Mouse (Mus musculus) myocyte (in vitro differentiated cells): ENCODE measurements around the gene Mettl21a. TPM values are rescaled to one million over a fixed set of nuclear protein-coding genes. Genes with fewer than 3 reads are reported as not detected.
A peak's percentile ranks its signal among the peaks of the same experiment; 100 is the strongest.
"Not testable (repeated sequence)": the region's sequence is repeated elsewhere in the genome, so short reads cannot be mapped to it uniquely, and the experiment has no call there.

Source experiments
- H3K27me3 ChIP-seq: one replicate; pipeline ENCODE4 v1.6.1; 2011; ENCODE audit not compliant: control insufficient read depth, insufficient read depth, insufficient read length
- H3K36me3 ChIP-seq: one replicate; pipeline ENCODE4 v1.6.1; 2011; ENCODE audit not compliant: control insufficient read depth, insufficient read depth
- H3K4me2 ChIP-seq: one replicate; pipeline ENCODE4 v1.6.1; 2011; ENCODE audit warnings: low read depth, control low read depth
- H3K4me3 ChIP-seq: one replicate; pipeline ENCODE4 v1.5.1; 2011; ENCODE audit warnings: mild to moderate bottlenecking, control low read depth, moderate library complexity
- H3K79me2 ChIP-seq: one replicate; pipeline ENCODE4 v1.6.1; 2011; ENCODE audit not compliant: control insufficient read depth, insufficient read depth
- H3ac ChIP-seq: one replicate; pipeline ENCODE4 v1.6.1; 2011; ENCODE audit not compliant: control insufficient read depth, insufficient read length
- CEBPB ChIP-seq: IDR thresholded peaks from 2 replicates; pipeline ENCODE4 v1.6.1; 2011; ENCODE audit warnings: mild to moderate bottlenecking, moderate library complexity; ENCODE audit not compliant: poor library complexity, insufficient read depth, severe bottlenecking
- E2F4 ChIP-seq: IDR thresholded peaks from one replicate; pipeline ENCODE4 v1.6.1; 2011; ENCODE audit warnings: mild to moderate bottlenecking, control low read depth, moderate library complexity; ENCODE audit not compliant: insufficient read depth
- MAX ChIP-seq: IDR thresholded peaks from one replicate; pipeline ENCODE4 v1.6.1; 2011; ENCODE audit warnings: low read depth, mild to moderate bottlenecking, control low read depth
- MYOD1 ChIP-seq, 3 experiments: IDR thresholded peaks; one replicate each; pipeline ENCODE4 v1.6.1; 2011; ENCODE audit warnings: control low read depth in 2 of 3, low read depth in 2 of 3, mild to moderate bottlenecking in 2 of 3, moderate library complexity in 1 of 3; ENCODE audit not compliant: insufficient read length in 2 of 3, control insufficient read depth in 1 of 3
- MYOG ChIP-seq, 3 experiments: IDR thresholded peaks; one replicate each; pipeline ENCODE4 v1.6.1; 2011; ENCODE audit warnings: control low read depth in 2 of 3, low read depth in 2 of 3, mild to moderate bottlenecking in 2 of 3; ENCODE audit not compliant: insufficient read length in 2 of 3, control insufficient read depth in 1 of 3, insufficient read depth in 1 of 3
- POLR2A ChIP-seq: IDR thresholded peaks from one replicate; pipeline ENCODE4 v1.6.1; 2011; ENCODE audit warnings: low read depth, mild to moderate bottlenecking, control low read depth, moderate library complexity; ENCODE audit not compliant: insufficient read length
- POLR2AphosphoS2 ChIP-seq: IDR thresholded peaks from one replicate; pipeline ENCODE4 v1.6.1; 2011; ENCODE audit warnings: low read depth, control low read depth; ENCODE audit not compliant: insufficient read length
- REST ChIP-seq: IDR thresholded peaks from one replicate; pipeline ENCODE4 v1.6.1; 2011; ENCODE audit warnings: mild to moderate bottlenecking, control low read depth, moderate library complexity; ENCODE audit not compliant: insufficient read depth, insufficient read length
- SRF ChIP-seq: IDR thresholded peaks from one replicate; pipeline ENCODE4 v1.6.1; 2011; ENCODE audit warnings: low read depth; ENCODE audit not compliant: control insufficient read depth, insufficient read length
- TCF12 ChIP-seq: IDR thresholded peaks from one replicate; pipeline ENCODE4 v1.6.1; 2011; ENCODE audit warnings: mild to moderate bottlenecking, control low read depth; ENCODE audit not compliant: poor library complexity, insufficient read depth, severe bottlenecking
- TCF3 ChIP-seq: IDR thresholded peaks from one replicate; pipeline ENCODE4 v1.6.1; 2011; ENCODE audit warnings: low read depth, control low read depth; ENCODE audit not compliant: insufficient read length
- USF1 ChIP-seq: IDR thresholded peaks from one replicate; pipeline ENCODE4 v1.6.1; 2011; ENCODE audit warnings: low read depth, mild to moderate bottlenecking, control low read depth, moderate library complexity
- polyA plus RNA-seq: library from polyadenylated mRNA; unstranded; fragments of >200 nt; fragmentation: generic; extraction: Trizol; gene quantifications from one replicate; pipeline ENCODE4 v1.2.1, GENCODE M21; 2012; ENCODE audit warnings: missing spikeins

Mettl21a gene
- polyA plus RNA-seq, 1 experiment: 26.5 TPM

GRCm38 (mm10) chr1:64653701-64654100 lies 36.7 kb upstream of the Mettl21a start:
- no peak overlapping the region for H3K4me2 ChIP-seq
- H3K4me3 ChIP-seq: no peak overlapping the region
- H3K27me3 ChIP-seq: no peaks in the 10 kb centered on the region
- H3K36me3 ChIP-seq: no peaks in the 10 kb centered on the region
- no peak overlapping the region for H3ac ChIP-seq
- H3K79me2 ChIP-seq: no peaks in the 10 kb centered on the region
- TF ChIP-seq MAX (no peak), E2F4 (no peak), TCF12 (no peak), POLR2A (no peak), USF1 (no peak), MYOG (IDR thresholded peaks at IDR 0.05; ENCODE audit: control insufficient read depth in 1 of 3, insufficient read depth in 1 of 3, insufficient read length in 2 of 3, low read depth in 2 of 3) (peak in 1 of 3 experiments; percentile 59), POLR2AphosphoS2 (no peak), CEBPB (no peak), SRF (no peak), REST (no peak), MYOD1 (IDR thresholded peaks at IDR 0.05; ENCODE audit: control insufficient read depth in 1 of 3, insufficient read length in 2 of 3, low read depth in 2 of 3) (peak in 1 of 3 experiments; percentile 58), TCF3 (no peak)

GRCm38 (mm10) chr1:64649362-64650124 lies 32.5 kb upstream of the Mettl21a start:
- H3ac ChIP-seq: no peak overlapping the region
- TF ChIP-seq CEBPB: no peak
- no peak for TF ChIP-seq TCF3
- TF ChIP-seq POLR2AphosphoS2: no peak
- TF ChIP-seq MYOG (IDR thresholded peaks at IDR 0.05; ENCODE audit: control insufficient read depth in 1 of 3, insufficient read depth in 1 of 3, insufficient read length in 2 of 3, low read depth in 2 of 3): no peak
- no peak for TF ChIP-seq REST
- no peak for TF ChIP-seq MYOD1 (IDR thresholded peaks at IDR 0.05; ENCODE audit: control insufficient read depth in 1 of 3, insufficient read length in 2 of 3, low read depth in 2 of 3)
- H3K79me2 ChIP-seq: no peaks in the 10 kb centered on the region
- peak overlapping the region; percentile 9 for H3K4me2 ChIP-seq
- H3K4me3 ChIP-seq: no peak overlapping the region
- no peaks in the 10 kb centered on the region for H3K36me3 ChIP-seq
- no peaks in the 10 kb centered on the region for H3K27me3 ChIP-seq

GRCm38 (mm10) chr1:64644513-64644912 lies 27.5 kb upstream of the Mettl21a start:
- TF ChIP-seq MYOD1 (IDR thresholded peaks at IDR 0.05; ENCODE audit: control insufficient read depth in 1 of 3, insufficient read length in 2 of 3, low read depth in 2 of 3): no peak
- no peak for TF ChIP-seq TCF3
- H3K27me3 ChIP-seq: no peaks in the 10 kb centered on the region

GRCm38 (mm10) chr1:64642541-64642940 lies 25.5 kb upstream of the Mettl21a start:
- H3K79me2 ChIP-seq, H3K27me3 ChIP-seq, H3K36me3 ChIP-seq, H3K4me3 ChIP-seq, H3ac ChIP-seq, H3K4me2 ChIP-seq: not testable (repeated sequence)

More at GRCm38 (mm10) chr1:64644513-64644912, 27.5 kb upstream of the Mettl21a start:
- Histone ChIP-seq H3K36me3 (no peaks in the 10 kb centered on the region), H3K4me2 (no peak overlapping the region), H3K79me2 (no peaks in the 10 kb centered on the region), H3K4me3 (no peak overlapping the region), H3ac (no peak overlapping the region)

- H3K4me3 ChIP-seq: no peak overlapping the region
- no peak overlapping the region for H3K4me2 ChIP-seq
- H3K36me3 ChIP-seq: no peaks in the 10 kb centered on the region
- TF ChIP-seq MYOG (IDR thresholded peaks at IDR 0.05; ENCODE audit: control insufficient read depth in 1 of 3, insufficient read depth in 1 of 3, insufficient read length in 2 of 3, low read depth in 2 of 3) (no peak), MYOD1 (IDR thresholded peaks at IDR 0.05; ENCODE audit: control insufficient read depth in 1 of 3, insufficient read length in 2 of 3, low read depth in 2 of 3) (no peak), TCF3 (no peak)
- H3K79me2 ChIP-seq: no peaks in the 10 kb centered on the region
- no peak overlapping the region for H3ac ChIP-seq
- no peaks in the 10 kb centered on the region for H3K27me3 ChIP-seq
Measured at GRCm38 (mm10) chr1:64641069-64641468, 24.0 kb upstream of the Mettl21a start.

GRCm38 (mm10) chr1:64639279-64639678 lies 22.2 kb upstream of the Mettl21a start:
- Histone ChIP-seq H3K79me2 (no peaks in the 10 kb centered on the region), H3K36me3 (no peaks in the 10 kb centered on the region), H3K27me3 (no peaks in the 10 kb centered on the region), H3K4me2 (no peak overlapping the region), H3K4me3 (no peak overlapping the region), H3ac (no peak overlapping the region)
- TF ChIP-seq REST (no peak), SRF (no peak), TCF3 (no peak), MYOD1 (IDR thresholded peaks at IDR 0.05; ENCODE audit: control insufficient read depth in 1 of 3, insufficient read length in 2 of 3, low read depth in 2 of 3) (no peak)
